8 mouse cellular contexts compared by ENCODE assay signal in genomic region chr11:40732997-40733338, GRCm38 (mm10). TPM values are rescaled to one million over a fixed set of nuclear protein-coding genes. Genes with fewer than 3 reads are reported as not detected.
DNase-seq lines count a peak whose midpoint lies in the region; ATAC-seq and TF ChIP-seq lines count a peak whose summit lies in the region.

No protein-coding gene starts in this region.

- peak overlapping the region; percentile 78 for H3K9ac ChIP-seq in liver, embryonic 11.5 days (ENCODE audit: low read depth, low read length)
- peak overlapping the region; percentile 51 for H3K9ac ChIP-seq in embryonic facial prominence, embryonic 15.5 days
- peak overlapping the region; percentile 50; the same call in 1 of the 2 replicates for H3K9ac ChIP-seq in intestine, postnatal 0 days (ENCODE audit: low read depth, low read length)
- H3K9ac ChIP-seq in neural tube, embryonic 13.5 days: peak overlapping the region; percentile 48; the same call in 1 of the 2 replicates

- H3K9me3 ChIP-seq in liver, embryonic 11.5 days (ENCODE audit: control insufficient read depth, low read length): no peaks in the 10 kb centered on the region
- H3K9me3 ChIP-seq in embryonic facial prominence, embryonic 15.5 days (replicated peaks): no peaks in the 10 kb centered on the region
- H3K9me3 ChIP-seq in intestine, postnatal 0 days (ENCODE audit: control insufficient read depth): no peaks in the 10 kb centered on the region
- no peaks in the 10 kb centered on the region for H3K9me3 ChIP-seq in neural tube, embryonic 13.5 days

- no peaks in the 10 kb centered on the region for H3K27me3 ChIP-seq in liver, embryonic 11.5 days (replicated peaks; ENCODE audit: control insufficient read depth, insufficient read depth, low read length)
- H3K27me3 ChIP-seq in embryonic facial prominence, embryonic 15.5 days: no peaks in the 10 kb centered on the region
- no peaks in the 10 kb centered on the region for H3K27me3 ChIP-seq in intestine, postnatal 0 days (replicated peaks; ENCODE audit: control insufficient read depth, insufficient read depth, low read length)
- no peaks in the 10 kb centered on the region for H3K27me3 ChIP-seq in neural tube, embryonic 13.5 days

- peaks cover 18% of the 10 kb centered on the region for H3K36me3 ChIP-seq in liver, embryonic 11.5 days (ENCODE audit: control insufficient read depth, insufficient read depth, low read length)
- peaks cover 17% of the 10 kb centered on the region for H3K36me3 ChIP-seq in embryonic facial prominence, embryonic 15.5 days
- peaks cover 15% of the 10 kb centered on the region for H3K36me3 ChIP-seq in intestine, postnatal 0 days (ENCODE audit: control insufficient read depth, insufficient read depth)
- H3K36me3 ChIP-seq in neural tube, embryonic 13.5 days: peaks cover 17% of the 10 kb centered on the region

- intact Hi-C loops in left cerebral cortex, postnatal 10 days (cut with DNase I): loop anchor here (5.0 kb wide), 1 partner anchor 41 kb away; no protein-coding TSS in a partner anchor

- H3K4me3 ChIP-seq in liver, embryonic 11.5 days (ENCODE audit: low read depth, low read length): peak overlapping the region; percentile 97
- H3K4me3 ChIP-seq in embryonic facial prominence, embryonic 15.5 days (replicated peaks): peak overlapping the region; percentile 97
- H3K4me3 ChIP-seq in intestine, postnatal 0 days (ENCODE audit: low read depth, low read length): peak overlapping the region; percentile 77
- H3K4me3 ChIP-seq in neural tube, embryonic 13.5 days: peak overlapping the region; percentile 70

- DNase-seq in liver, embryonic 11.5 days (ENCODE audit: low spot score): no peak
- no peak for DNase-seq in liver
- DNase-seq in left cerebral cortex, postnatal 10 days (ENCODE audit: extremely low spot score in 1 of 2, low spot score in 2 of 2): no peak
- DNase-seq in embryo, embryonic 11 days: no peak
- no peak for DNase-seq in adrenal gland, adult 18-20 months (ENCODE audit: low spot score in 2 of 2)

- under 1% methylated on average over 14 of the region's 14 CpGs for WGBS in liver, embryonic 11.5 days
- under 1% methylated on average over 14 of the region's 14 CpGs for WGBS in embryonic facial prominence, embryonic 15.5 days
- under 1% methylated on average over 14 of the region's 14 CpGs for WGBS in intestine, postnatal 0 days
- WGBS in neural tube, embryonic 13.5 days: 1% methylated on average over 14 of the region's 14 CpGs

- TF ChIP-seq CTCF in intestine, postnatal 0 days (IDR thresholded peaks at IDR 0.05; ENCODE audit: low read depth): no peak

- peak overlapping the region; percentile 76 for H3K4me2 ChIP-seq in liver, embryonic 11.5 days
- peak overlapping the region; percentile 94 for H3K4me2 ChIP-seq in embryonic facial prominence, embryonic 15.5 days (replicated peaks)
- H3K4me2 ChIP-seq in intestine, postnatal 0 days (replicated peaks; ENCODE audit: low read depth): peak overlapping the region; percentile 90
- peak overlapping the region; percentile 71 for H3K4me2 ChIP-seq in neural tube, embryonic 13.5 days

- peak; percentile 68 for ATAC-seq in liver, embryonic 11.5 days (replicated peaks; ENCODE audit: low FRiP score)
- ATAC-seq in embryonic facial prominence, embryonic 15.5 days (ENCODE audit: insufficient number of reproducible peaks, low FRiP score, low TSS enrichment, low read depth): no peak
- ATAC-seq in intestine, postnatal 0 days: peak; percentile 14; the same call in 1 of the 2 replicates
- peak; percentile 45 for ATAC-seq in neural tube, embryonic 13.5 days (ENCODE audit: low read depth)

- peaks cover 14% of the 10 kb centered on the region for H3K4me1 ChIP-seq in liver, embryonic 11.5 days (replicated peaks; ENCODE audit: control insufficient read depth, insufficient read depth, low read length)
- H3K4me1 ChIP-seq in embryonic facial prominence, embryonic 15.5 days: peaks cover 24% of the 10 kb centered on the region
- H3K4me1 ChIP-seq in intestine, postnatal 0 days (replicated peaks; ENCODE audit: control insufficient read depth, insufficient read depth, low read length): no peaks in the 10 kb centered on the region
- H3K4me1 ChIP-seq in neural tube, embryonic 13.5 days (replicated peaks): peaks cover 30% of the 10 kb centered on the region

- H3K27ac ChIP-seq in liver, embryonic 11.5 days (ENCODE audit: low read depth, low read length): 0 out of 2 replicates have a peak overlapping the region, but pooled peaks have one; percentile 62
- H3K27ac ChIP-seq in embryonic facial prominence, embryonic 15.5 days (replicated peaks): no peak overlapping the region
- H3K27ac ChIP-seq in intestine, postnatal 0 days (ENCODE audit: low read depth, low read length): no peak overlapping the region
- no peak overlapping the region for H3K27ac ChIP-seq in neural tube, embryonic 13.5 days (replicated peaks)

RNA-seq across cellular contexts. Expression of gene Hmmr, which starts 0.3 kb away (rescaled TPM):
- polyA plus RNA-seq in liver, embryonic 11.5 days (2014; fragmentation: Nextera tagmentation; extraction: Ambion mirVana): 92.0 and 96.9 TPM in 2 replicates
- 35.1 and 35.5 TPM in 2 replicates for polyA plus RNA-seq in embryonic facial prominence, embryonic 15.5 days (2015; fragmentation: Nextera tagmentation; extraction: Ambion mirVana)
- 8.3 and 8.7 TPM in 2 replicates for polyA plus RNA-seq in intestine, postnatal 0 days (2015; fragmentation: Nextera tagmentation; extraction: Ambion mirVana)
- polyA plus RNA-seq in neural tube, embryonic 13.5 days (2015; fragmentation: Nextera tagmentation; extraction: Ambion mirVana): 7.8 and 10.1 TPM in 2 replicates
- total RNA-seq in left cerebral cortex, postnatal 10 days (2021): 1 to 10 TPM; 2.5 TPM
- total RNA-seq in adrenal gland, adult 18-20 months (2021): under 1 TPM; 0.58 to 0.60 TPM

RNA-seq across cellular contexts. Expression of gene Nudcd2, which starts 0.5 kb away (rescaled TPM):
- polyA plus RNA-seq in liver, embryonic 11.5 days (2014; fragmentation: Nextera tagmentation; extraction: Ambion mirVana): 191 and 202 TPM in 2 replicates
- 118 and 124 TPM in 2 replicates for polyA plus RNA-seq in embryonic facial prominence, embryonic 15.5 days (2015; fragmentation: Nextera tagmentation; extraction: Ambion mirVana)
- 70.3 and 71.2 TPM in 2 replicates for polyA plus RNA-seq in intestine, postnatal 0 days (2015; fragmentation: Nextera tagmentation; extraction: Ambion mirVana)
- 70.9 and 81.8 TPM in 2 replicates for polyA plus RNA-seq in neural tube, embryonic 13.5 days (2015; fragmentation: Nextera tagmentation; extraction: Ambion mirVana)
- total RNA-seq in left cerebral cortex, postnatal 10 days (2021): 10 to 100 TPM; 18.3 to 23.7 TPM
- total RNA-seq in adrenal gland, adult 18-20 months (2021): 10 to 100 TPM; 23.1 to 29.9 TPM

RNA-seq across cellular contexts. Expression of gene Ccng1, which starts 22.1 kb away (rescaled TPM):
- 50.2 and 60.6 TPM in 2 replicates for polyA plus RNA-seq in liver, embryonic 11.5 days (2014; fragmentation: Nextera tagmentation; extraction: Ambion mirVana)
- polyA plus RNA-seq in embryonic facial prominence, embryonic 15.5 days (2015; fragmentation: Nextera tagmentation; extraction: Ambion mirVana): 48.4 and 50.0 TPM in 2 replicates
- 42.0 and 44.1 TPM in 2 replicates for polyA plus RNA-seq in intestine, postnatal 0 days (2015; fragmentation: Nextera tagmentation; extraction: Ambion mirVana)
- 41.8 and 44.1 TPM in 2 replicates for polyA plus RNA-seq in neural tube, embryonic 13.5 days (2015; fragmentation: Nextera tagmentation; extraction: Ambion mirVana)
- 10 to 100 TPM; 46.5 to 46.9 TPM for total RNA-seq in left cerebral cortex, postnatal 10 days (2021)
- total RNA-seq in adrenal gland, adult 18-20 months (2021): 10 to 100 TPM; 77.7 to 88.9 TPM

RNA-seq across cellular contexts. Expression of gene Mat2b, which starts 38.0 kb away (rescaled TPM):
- 94.2 and 105 TPM in 2 replicates for polyA plus RNA-seq in liver, embryonic 11.5 days (2014; fragmentation: Nextera tagmentation; extraction: Ambion mirVana)
- 96.0 and 107 TPM in 2 replicates for polyA plus RNA-seq in embryonic facial prominence, embryonic 15.5 days (2015; fragmentation: Nextera tagmentation; extraction: Ambion mirVana)
- 71.8 and 75.7 TPM in 2 replicates for polyA plus RNA-seq in intestine, postnatal 0 days (2015; fragmentation: Nextera tagmentation; extraction: Ambion mirVana)
- polyA plus RNA-seq in neural tube, embryonic 13.5 days (2015; fragmentation: Nextera tagmentation; extraction: Ambion mirVana): 68.7 and 72.2 TPM in 2 replicates
- 10 to 100 TPM; 91.2 to 93.2 TPM for total RNA-seq in left cerebral cortex, postnatal 10 days (2021)
- total RNA-seq in adrenal gland, adult 18-20 months (2021): 10 to 100 TPM; 65.5 to 68.3 TPM
